In the genomic region with DNA sequence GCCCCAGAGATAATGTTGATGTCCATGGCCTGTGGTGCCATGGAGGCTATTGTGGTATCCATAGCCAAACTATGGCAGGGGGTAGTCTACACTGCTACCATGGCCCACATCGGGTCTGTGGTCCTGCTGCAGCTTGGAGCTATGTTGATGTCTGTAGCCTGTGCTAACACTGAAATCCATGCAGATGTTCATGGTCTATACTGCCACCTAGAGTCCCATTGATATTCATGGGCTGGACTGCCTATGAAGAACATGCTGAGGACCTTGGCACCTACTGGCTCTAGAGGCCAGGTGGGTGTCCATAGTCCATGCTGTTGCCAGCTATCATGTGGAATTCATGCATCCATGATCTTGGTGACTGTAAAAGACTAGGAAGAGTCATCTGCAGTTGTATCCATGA, we compare ENCODE assay signal across 12 mouse cellular contexts.
DNase-seq lines count a peak whose midpoint lies in the region; ATAC-seq and TF ChIP-seq lines count a peak whose summit lies in the region.
"Had no signal": no experiment of that assay in that cellular context is flagged by ENCODE, and none has a peak within 500 bp of the region (broad histone marks: within the 10 kb centered on the region; RNA-seq: fewer than 3 reads in every experiment).

No protein-coding gene starts in this region.

- no peaks in the 10 kb centered on the region for H3K4me1 ChIP-seq in stomach, postnatal 0 days (replicated peaks; ENCODE audit: control insufficient read depth, insufficient read depth)
- H3K4me1 ChIP-seq: heart, embryonic 10.5 days; liver, embryonic 13.5 days had no signal

- no peaks in the 10 kb centered on the region for H3K36me3 ChIP-seq in stomach, postnatal 0 days (ENCODE audit: control insufficient read depth, insufficient read depth, low read length)
- H3K36me3 ChIP-seq: heart, embryonic 10.5 days; liver, embryonic 13.5 days; neural tube, embryonic 13.5 days had no signal

- no peak for TF ChIP-seq EP300 in stomach, postnatal 0 days (optimal IDR thresholded peaks at IDR 0.05)

- WGBS in stomach, postnatal 0 days: 74% methylated on average over 1 of the region's 1 CpGs

- TF ChIP-seq CTCF in stomach, postnatal 0 days (IDR thresholded peaks at IDR 0.05; ENCODE audit: low read depth): peak; percentile 36

- no peaks in the 10 kb centered on the region for H3K9me3 ChIP-seq in stomach, postnatal 0 days (ENCODE audit: control insufficient read depth, low read length)
- H3K9me3 ChIP-seq: heart, embryonic 10.5 days; liver, embryonic 13.5 days; neural tube, embryonic 13.5 days had no signal

- H3K4me3 ChIP-seq in stomach, postnatal 0 days (ENCODE audit: low read depth, low read length): no peak overlapping the region
- H3K4me3 ChIP-seq: heart, embryonic 10.5 days; liver, embryonic 13.5 days; neural tube, embryonic 13.5 days had no signal

- H3K27me3 ChIP-seq in stomach, postnatal 0 days (ENCODE audit: control insufficient read depth, insufficient read depth, low read length): no peaks in the 10 kb centered on the region
- H3K27me3 ChIP-seq: liver, embryonic 13.5 days; neural tube, embryonic 13.5 days had no signal

- no peak overlapping the region for H3K4me2 ChIP-seq in stomach, postnatal 0 days (replicated peaks; ENCODE audit: low read depth)
- H3K4me2 ChIP-seq: liver, embryonic 13.5 days; neural tube, embryonic 13.5 days had no signal

- DNase-seq in cerebellum, postnatal 10 days: peak; percentile 8
- no peak for DNase-seq in cerebellum, postnatal 25 days
- peak; percentile 3 for DNase-seq in kidney, adult 9 months
- no peak for DNase-seq in kidney, adult 8-10 months
- peak; percentile 24 for DNase-seq in right cerebral cortex, adult 18-20 months
- no peak for DNase-seq in right cerebral cortex, postnatal 25 days
- no peak for DNase-seq in stomach, postnatal 0 days (ENCODE audit: low spot score)
- no peak for DNase-seq in spleen, postnatal 10 days (ENCODE audit: low spot score in 2 of 2)
- DNase-seq: liver, embryonic 13.5 days; thymus, postnatal 14 days had no signal

- H3K27ac ChIP-seq in stomach, postnatal 0 days (replicated peaks): no peak overlapping the region
- H3K27ac ChIP-seq: heart, embryonic 10.5 days; liver, embryonic 13.5 days; neural tube, embryonic 13.5 days had no signal

- no peak overlapping the region for H3K9ac ChIP-seq in stomach, postnatal 0 days (ENCODE audit: low read length)
- H3K9ac ChIP-seq: liver, embryonic 13.5 days; neural tube, embryonic 13.5 days had no signal

- ATAC-seq in stomach, postnatal 0 days (ENCODE audit: low FRiP score, low TSS enrichment): no peak

Comparison
In these comparisons a context has a peak if more than half of its experiments do, and no peak if none do; other contexts are left out.
1. DNase-seq: peak in cerebellum, postnatal 10 days (2 of 2), kidney, adult 9 months (single experiment) and right cerebral cortex, adult 18-20 months (single experiment); none in cerebellum, postnatal 25 days (0 of 2), kidney, adult 8-10 months (0 of 2), right cerebral cortex, postnatal 25 days (single experiment), stomach, postnatal 0 days (single experiment) and spleen, postnatal 10 days (0 of 2).